Mouse (Mus musculus): ENCODE results near the gene Rif1. TPM values are rescaled to one million over a fixed set of nuclear protein-coding genes. Genes with fewer than 3 reads are reported as not detected.

The Rif1 gene
- total RNA-seq, 1 experiment: 245 TPM

DNA sequence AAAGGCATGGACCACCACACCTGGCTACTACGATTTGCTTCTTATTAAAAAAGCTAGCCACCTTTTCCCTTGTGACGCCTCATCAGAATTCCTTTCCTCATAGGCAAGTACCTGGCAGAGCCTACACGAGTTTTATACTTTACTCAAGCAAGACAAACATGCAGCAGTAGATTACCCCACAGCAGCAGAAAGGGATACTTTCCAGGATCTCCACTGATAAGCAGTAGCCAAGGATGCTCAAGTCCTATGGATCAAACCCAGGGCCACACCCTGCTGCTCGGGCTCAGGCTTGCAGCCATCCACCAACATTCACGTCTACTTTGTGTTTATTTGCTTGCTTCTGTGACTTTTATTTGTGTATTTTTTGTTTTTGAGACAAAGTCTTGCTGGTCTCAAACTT is 26.6 kb upstream of the Rif1 start:
- no peak overlapping the region for H3K27ac ChIP-seq (ENCODE audit: insufficient read depth, low read depth, low read length, poor library complexity, severe bottlenecking)
- H3K4me1 ChIP-seq (ENCODE audit: control insufficient read depth in 2 of 2, insufficient read depth in 2 of 2, low read length in 2 of 2, poor library complexity in 1 of 2): no peaks in the 10 kb centered on the region
- TF ChIP-seq MAFK (IDR thresholded peaks at IDR 0.05; ENCODE audit: insufficient read depth, low read depth, low read length): no peak
- no peak for TF ChIP-seq ZC3H11A (IDR thresholded peaks at IDR 0.05; ENCODE audit: borderline replicate concordance, low read depth, low read length)
- no peak for TF ChIP-seq HCFC1 (IDR thresholded peaks at IDR 0.05; ENCODE audit: borderline replicate concordance, insufficient read depth, low read length)
- no peak for TF ChIP-seq ZNF384 (IDR thresholded peaks at IDR 0.05; ENCODE audit: low read depth, low read length)
- TF ChIP-seq CHD2 (IDR thresholded peaks at IDR 0.05; ENCODE audit: low read depth, low read length): no peak
- in situ Hi-C loops (cut with MboI; ENCODE audit: low sequenced_read_pairs in 2 of 2, unreplicated experiment in 2 of 2): no loop called here
- H3K36me3 ChIP-seq (ENCODE audit: control insufficient read depth, insufficient read depth, low read length, poor library complexity, severe bottlenecking): no peaks in the 10 kb centered on the region
- no peak for DNase-seq (ENCODE audit: low read depth, low spot score)
- no peak overlapping the region for H3K9ac ChIP-seq (ENCODE audit: insufficient read depth, low read depth, low read length, poor library complexity, severe bottlenecking)
- no peaks in the 10 kb centered on the region for H3K9me3 ChIP-seq (ENCODE audit: control insufficient read depth, insufficient read depth, low read depth, low read length)
- no peak overlapping the region for H3K4me3 ChIP-seq (ENCODE audit: insufficient read depth in 1 of 2, low read depth in 1 of 2, low read length in 2 of 2, poor library complexity in 1 of 2, severe bottlenecking in 1 of 2)

DNA sequence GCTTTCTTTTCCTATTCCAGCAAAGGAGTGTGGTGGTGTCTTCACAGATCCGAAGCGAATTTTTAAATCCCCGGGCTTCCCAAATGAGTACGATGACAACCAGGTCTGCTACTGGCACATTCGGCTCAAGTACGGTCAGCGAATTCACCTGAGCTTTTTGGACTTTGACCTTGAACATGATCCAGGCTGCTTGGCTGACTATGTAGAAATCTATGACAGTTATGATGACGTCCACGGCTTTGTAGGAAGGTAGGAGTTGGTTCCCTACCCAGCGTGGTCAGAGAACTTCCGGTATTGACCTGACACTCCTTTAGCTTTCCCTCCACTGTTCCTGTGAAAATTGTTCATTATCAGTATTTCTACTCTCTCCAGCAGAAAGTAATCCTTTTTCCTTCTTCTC is 21.8 kb upstream of the Rif1 start:
- no peaks in the 10 kb centered on the region for H3K9me3 ChIP-seq (ENCODE audit: control insufficient read depth, insufficient read depth, low read depth, low read length)
- no peak overlapping the region for H3K27ac ChIP-seq (ENCODE audit: insufficient read depth, low read depth, low read length, poor library complexity, severe bottlenecking)
- H3K4me1 ChIP-seq (ENCODE audit: control insufficient read depth in 2 of 2, insufficient read depth in 2 of 2, low read length in 2 of 2, poor library complexity in 1 of 2): peaks cover 0 to 3% of the 10 kb centered on the region in 2 experiments; a peak in 1 of 4 replicates
- DNase-seq (ENCODE audit: low read depth, low spot score): no peak
- in situ Hi-C loops (cut with MboI; ENCODE audit: low sequenced_read_pairs in 2 of 2, unreplicated experiment in 2 of 2): no loop called here
- no peaks in the 10 kb centered on the region for H3K36me3 ChIP-seq (ENCODE audit: control insufficient read depth, insufficient read depth, low read length, poor library complexity, severe bottlenecking)
- TF ChIP-seq HCFC1 (IDR thresholded peaks at IDR 0.05; ENCODE audit: borderline replicate concordance, insufficient read depth, low read length): no peak
- TF ChIP-seq ZNF384 (IDR thresholded peaks at IDR 0.05; ENCODE audit: low read depth, low read length): no peak
- no peak overlapping the region for H3K9ac ChIP-seq (ENCODE audit: insufficient read depth, low read depth, low read length, poor library complexity, severe bottlenecking)
- no peak overlapping the region for H3K4me3 ChIP-seq (ENCODE audit: insufficient read depth in 1 of 2, low read depth in 1 of 2, low read length in 2 of 2, poor library complexity in 1 of 2, severe bottlenecking in 1 of 2)

DNA sequence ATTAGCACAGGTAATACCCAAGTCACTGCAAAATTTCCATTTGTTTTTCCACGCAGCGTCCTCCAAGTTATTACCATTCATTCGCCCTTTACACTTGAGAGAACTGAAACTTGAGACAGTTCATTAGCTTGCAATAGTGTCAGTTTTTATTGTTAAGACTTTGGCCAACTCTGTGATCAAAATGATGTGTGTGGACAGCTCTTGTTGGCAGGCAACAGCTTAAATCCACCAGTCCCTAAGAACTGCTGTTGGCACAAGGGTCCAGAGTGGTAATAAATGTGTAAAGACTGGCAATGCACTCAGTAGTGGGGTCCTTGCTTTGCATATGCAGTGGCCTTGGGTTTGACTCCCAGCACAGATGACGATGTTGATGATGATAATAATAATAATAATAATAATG is 20.3 kb upstream of the Rif1 start:
- no peak for DNase-seq (ENCODE audit: low read depth, low spot score)
- TF ChIP-seq CHD2 (IDR thresholded peaks at IDR 0.05; ENCODE audit: low read depth, low read length) (no peak), ZC3H11A (IDR thresholded peaks at IDR 0.05; ENCODE audit: borderline replicate concordance, low read depth, low read length) (no peak), MAFK (IDR thresholded peaks at IDR 0.05; ENCODE audit: insufficient read depth, low read depth, low read length) (no peak), HCFC1 (IDR thresholded peaks at IDR 0.05; ENCODE audit: borderline replicate concordance, insufficient read depth, low read length) (no peak), ZNF384 (IDR thresholded peaks at IDR 0.05; ENCODE audit: low read depth, low read length) (no peak)
- H3K9ac ChIP-seq (ENCODE audit: insufficient read depth, low read depth, low read length, poor library complexity, severe bottlenecking): no peak overlapping the region
- no peaks in the 10 kb centered on the region for H3K36me3 ChIP-seq (ENCODE audit: control insufficient read depth, insufficient read depth, low read length, poor library complexity, severe bottlenecking)
- H3K4me3 ChIP-seq (ENCODE audit: insufficient read depth in 1 of 2, low read depth in 1 of 2, low read length in 2 of 2, poor library complexity in 1 of 2, severe bottlenecking in 1 of 2): no peak overlapping the region
- H3K27ac ChIP-seq (ENCODE audit: insufficient read depth, low read depth, low read length, poor library complexity, severe bottlenecking): no peak overlapping the region
- in situ Hi-C loops (cut with MboI; ENCODE audit: low sequenced_read_pairs in 2 of 2, unreplicated experiment in 2 of 2): no loop called here
- H3K9me3 ChIP-seq (ENCODE audit: control insufficient read depth, insufficient read depth, low read depth, low read length): no peaks in the 10 kb centered on the region
- H3K4me1 ChIP-seq (ENCODE audit: control insufficient read depth in 2 of 2, insufficient read depth in 2 of 2, low read length in 2 of 2, poor library complexity in 1 of 2): peaks cover 0 to 3% of the 10 kb centered on the region in 2 experiments; a peak in 2 of 4 replicates

DNA sequence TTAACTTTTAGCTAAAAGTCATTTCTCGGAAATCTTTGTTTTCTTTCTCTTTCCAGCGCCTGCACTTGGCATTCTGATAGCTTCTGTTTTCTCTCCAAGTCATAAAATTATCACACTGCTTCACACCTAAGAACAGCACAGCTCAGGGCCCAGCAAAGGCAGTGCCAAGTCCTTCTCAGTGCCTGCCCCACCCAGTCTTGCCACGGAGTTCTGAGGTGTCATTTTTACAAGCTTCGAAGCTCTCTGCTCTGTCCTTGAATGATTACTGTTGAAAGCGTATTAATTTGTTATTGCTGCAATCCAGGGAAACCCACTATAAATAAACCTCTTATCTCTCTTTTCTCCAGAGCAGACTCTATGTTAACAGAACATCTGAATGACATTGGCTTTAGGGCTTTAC is 19.1 kb upstream of the Rif1 start:
- TF ChIP-seq ZC3H11A (IDR thresholded peaks at IDR 0.05; ENCODE audit: borderline replicate concordance, low read depth, low read length) (no peak), ZNF384 (IDR thresholded peaks at IDR 0.05; ENCODE audit: low read depth, low read length) (no peak), CHD2 (IDR thresholded peaks at IDR 0.05; ENCODE audit: low read depth, low read length) (no peak), HCFC1 (IDR thresholded peaks at IDR 0.05; ENCODE audit: borderline replicate concordance, insufficient read depth, low read length) (no peak), MAFK (IDR thresholded peaks at IDR 0.05; ENCODE audit: insufficient read depth, low read depth, low read length) (no peak)
- Histone ChIP-seq H3K4me1 (ENCODE audit: control insufficient read depth in 2 of 2, insufficient read depth in 2 of 2, low read length in 2 of 2, poor library complexity in 1 of 2) (peaks cover 0 to 3% of the 10 kb centered on the region in 2 experiments; a peak in 2 of 4 replicates), H3K9ac (ENCODE audit: insufficient read depth, low read depth, low read length, poor library complexity, severe bottlenecking) (no peak overlapping the region), H3K9me3 (ENCODE audit: control insufficient read depth, insufficient read depth, low read depth, low read length) (no peaks in the 10 kb centered on the region), H3K36me3 (ENCODE audit: control insufficient read depth, insufficient read depth, low read length, poor library complexity, severe bottlenecking) (no peaks in the 10 kb centered on the region), H3K4me3 (ENCODE audit: insufficient read depth in 1 of 2, low read depth in 1 of 2, low read length in 2 of 2, poor library complexity in 1 of 2, severe bottlenecking in 1 of 2) (no peak overlapping the region), H3K27ac (ENCODE audit: insufficient read depth, low read depth, low read length, poor library complexity, severe bottlenecking) (no peak overlapping the region)
- no peak for DNase-seq (ENCODE audit: low read depth, low spot score)
- in situ Hi-C loops (cut with MboI; ENCODE audit: low sequenced_read_pairs in 2 of 2, unreplicated experiment in 2 of 2): no loop called here

DNA sequence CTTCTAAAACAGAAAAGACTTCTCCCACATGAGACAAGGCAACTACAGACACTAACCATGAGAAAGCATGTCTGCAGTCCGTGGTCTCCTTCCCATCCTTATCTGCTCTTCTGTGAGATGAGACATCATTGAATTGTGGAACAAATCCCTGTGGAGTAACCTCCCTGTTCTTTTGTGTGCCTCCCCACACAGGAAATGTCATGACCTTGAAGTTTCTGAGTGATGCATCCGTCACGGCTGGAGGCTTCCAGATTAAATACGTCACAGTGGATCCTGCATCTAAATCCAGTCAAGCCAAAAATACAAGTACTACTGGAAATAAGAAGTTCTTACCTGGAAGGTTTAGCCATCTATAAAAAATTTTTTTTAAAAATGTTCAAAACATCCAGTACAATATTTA is 17.0 kb upstream of the Rif1 start:
- Histone ChIP-seq H3K9ac (ENCODE audit: insufficient read depth, low read depth, low read length, poor library complexity, severe bottlenecking) (no peak overlapping the region), H3K4me3 (ENCODE audit: insufficient read depth in 1 of 2, low read depth in 1 of 2, low read length in 2 of 2, poor library complexity in 1 of 2, severe bottlenecking in 1 of 2) (no peak overlapping the region), H3K4me1 (ENCODE audit: control insufficient read depth in 2 of 2, insufficient read depth in 2 of 2, low read length in 2 of 2, poor library complexity in 1 of 2) (peaks cover 0 to 4% of the 10 kb centered on the region in 2 experiments; a peak in 2 of 4 replicates), H3K27ac (ENCODE audit: insufficient read depth, low read depth, low read length, poor library complexity, severe bottlenecking) (no peak overlapping the region), H3K9me3 (ENCODE audit: control insufficient read depth, insufficient read depth, low read depth, low read length) (no peaks in the 10 kb centered on the region), H3K36me3 (ENCODE audit: control insufficient read depth, insufficient read depth, low read length, poor library complexity, severe bottlenecking) (no peaks in the 10 kb centered on the region)
- no peak for TF ChIP-seq ZC3H11A (IDR thresholded peaks at IDR 0.05; ENCODE audit: borderline replicate concordance, low read depth, low read length)
- no peak for TF ChIP-seq CHD2 (IDR thresholded peaks at IDR 0.05; ENCODE audit: low read depth, low read length)
- TF ChIP-seq ZNF384 (IDR thresholded peaks at IDR 0.05; ENCODE audit: low read depth, low read length): no peak
- TF ChIP-seq MAFK (IDR thresholded peaks at IDR 0.05; ENCODE audit: insufficient read depth, low read depth, low read length): no peak
- no peak for TF ChIP-seq HCFC1 (IDR thresholded peaks at IDR 0.05; ENCODE audit: borderline replicate concordance, insufficient read depth, low read length)
- DNase-seq (ENCODE audit: low read depth, low spot score): no peak
- in situ Hi-C loops (cut with MboI; ENCODE audit: low sequenced_read_pairs in 2 of 2, unreplicated experiment in 2 of 2): no loop called here
